Mouse (Mus musculus) bone marrow macrophage, adult 2 months (primary cell): ENCODE measurements at regions not wholly inside any gene's neighbourhood (a gene's known extent, or its start where the extent isn't known, plus 50 kb on each side); places are given as distances from the start of the nearest gene placed in this dataset.

Source experiments
- CTCF ChIP-seq: IDR thresholded peaks from 2 replicates; pipeline ENCODE4 v1.5.1; 2012; ENCODE audit warnings: low read depth, mild to moderate bottlenecking, low read length, moderate library complexity
- POLR2A ChIP-seq: IDR thresholded peaks from 2 replicates; pipeline ENCODE4 v1.6.1; 2012; ENCODE audit warnings: mild to moderate bottlenecking, low read depth, low read length, borderline replicate concordance

DNA sequence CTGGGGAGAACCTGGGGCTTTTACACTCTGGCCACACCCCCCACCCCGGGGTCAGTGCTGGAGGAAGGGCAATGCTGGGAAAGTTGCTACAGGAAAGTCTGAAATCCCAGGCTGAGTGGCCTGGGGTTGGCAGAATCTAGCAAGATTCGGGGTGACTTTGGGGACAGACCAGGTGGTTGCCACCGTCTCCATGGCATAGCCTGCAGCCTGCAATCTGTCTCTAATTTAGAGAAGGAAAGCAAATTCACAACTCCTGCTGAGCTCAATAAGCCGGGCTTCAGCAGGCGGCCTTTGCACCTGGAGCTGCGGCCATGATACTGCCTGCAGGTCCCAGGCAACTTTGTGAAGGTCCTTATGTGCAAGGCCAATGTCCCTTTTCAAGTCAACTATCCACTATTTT, 135.4 kb upstream of the Slc24a5 start:
- TF ChIP-seq CTCF (no peak), POLR2A (no peak)
